ENCODE assay signal across 9 mouse cellular contexts in genomic region chr9:44288076-44288958, GRCm38 (mm10). TPM values are rescaled to one million over a fixed set of nuclear protein-coding genes. Genes with fewer than 3 reads are reported as not detected.
DNase-seq lines count a peak whose midpoint lies in the region; ATAC-seq lines count a peak whose summit lies in the region.
"Had no signal": no experiment of that assay in that cellular context is flagged by ENCODE, and none has a peak within 500 bp of the region (broad histone marks: within the 10 kb centered on the region; RNA-seq: fewer than 3 reads in every experiment).

TSS of gene Abcg4 (minus strand) at chr9:44288615.

- H3K9me3 ChIP-seq in kidney, embryonic 16.5 days (ENCODE audit: low read length), result no peaks in the 10 kb centered on the region
- H3K9me3 ChIP-seq in forebrain, embryonic 11.5 days (ENCODE audit: control insufficient read depth, low read length), result no peaks in the 10 kb centered on the region; the same call in 1 of the 2 replicates
- H3K9me3 ChIP-seq in neural tube, embryonic 14.5 days (ENCODE audit: control insufficient read depth, low read length), result no peaks in the 10 kb centered on the region

- H3K27ac ChIP-seq in kidney, embryonic 16.5 days (ENCODE audit: low read length), result no peak within 1 kb of the TSS
- 0 out of 2 replicates have a peak within 1 kb of the TSS, but pooled peaks have one; percentile 18 for H3K27ac ChIP-seq in forebrain, embryonic 11.5 days (ENCODE audit: low read depth, low read length)
- H3K27ac ChIP-seq in neural tube, embryonic 14.5 days (ENCODE audit: low read depth, low read length), result peak within 1 kb of the TSS; percentile 75

- H3K9ac ChIP-seq in kidney, embryonic 16.5 days (replicated peaks; ENCODE audit: low read length), result peak within 1 kb of the TSS; percentile 68
- H3K9ac ChIP-seq in forebrain, embryonic 11.5 days (ENCODE audit: low read length), result peak within 1 kb of the TSS; percentile 80
- H3K9ac ChIP-seq in neural tube, embryonic 14.5 days (replicated peaks; ENCODE audit: low read depth, low read length), result peak within 1 kb of the TSS; percentile 77

- peak; percentile 60 for ATAC-seq in kidney, embryonic 16.5 days (ENCODE audit: low FRiP score, low TSS enrichment)
- ATAC-seq in forebrain, embryonic 11.5 days (replicated peaks; ENCODE audit: low FRiP score), result peak; percentile 72
- peak; percentile 73 for ATAC-seq in neural tube, embryonic 14.5 days (ENCODE audit: low read depth)

- peaks cover 23% of the 10 kb centered on the region for H3K4me1 ChIP-seq in kidney, embryonic 16.5 days (ENCODE audit: insufficient read depth, low read length)
- peaks cover 12% of the 10 kb centered on the region for H3K4me1 ChIP-seq in forebrain, embryonic 11.5 days (replicated peaks; ENCODE audit: control insufficient read depth, insufficient read depth, low read length)
- peaks cover 19% of the 10 kb centered on the region for H3K4me1 ChIP-seq in neural tube, embryonic 14.5 days (ENCODE audit: control insufficient read depth, insufficient read depth, low read length)

- DNase-seq in kidney, adult 8-10 months, result no peak
- DNase-seq in c-Kit-positive CD71-positive TER-119-negative erythroid progenitor cells, embryonic 14.5 days (ENCODE audit: low read depth), result peak; percentile 85
- DNase-seq in forebrain, embryonic 11.5 days (ENCODE audit: low spot score), result peak; percentile 73
- DNase-seq in induced T-regulatory cell, adult 2 months (ENCODE audit: low read depth), result peak; percentile 54
- peak; percentile 88 for DNase-seq in liver
- DNase-seq in gastrocnemius, postnatal 14 days, result no peak

- H3K27me3 ChIP-seq in kidney, embryonic 16.5 days (ENCODE audit: insufficient read depth, low read length), result peaks cover 16% of the 10 kb centered on the region; the same call in 1 of the 2 replicates
- H3K27me3 ChIP-seq in forebrain, embryonic 11.5 days (ENCODE audit: control insufficient read depth, insufficient read depth, low read length), result no peaks in the 10 kb centered on the region
- no peaks in the 10 kb centered on the region for H3K27me3 ChIP-seq in neural tube, embryonic 14.5 days (ENCODE audit: control insufficient read depth, insufficient read depth, low read length)
- H3K27me3 ChIP-seq: CH12.LX had no signal

- intact Hi-C loops in gastrocnemius, postnatal 14 days (cut with DNase I; ENCODE audit: low total_unique reads), result no loop called here

- H3K4me2 ChIP-seq in kidney, embryonic 16.5 days (replicated peaks; ENCODE audit: low read depth, low read length), result peak within 1 kb of the TSS; percentile 99
- peak within 1 kb of the TSS; percentile 97 for H3K4me2 ChIP-seq in forebrain, embryonic 11.5 days (ENCODE audit: low read depth, low read length, severe bottlenecking)
- peak within 1 kb of the TSS; percentile 95 for H3K4me2 ChIP-seq in neural tube, embryonic 14.5 days (ENCODE audit: low read depth, low read length)

- peak within 1 kb of the TSS; percentile 66 for H3K4me3 ChIP-seq in kidney, embryonic 16.5 days (ENCODE audit: low read length)
- peak within 1 kb of the TSS; percentile 72 for H3K4me3 ChIP-seq in forebrain, embryonic 11.5 days (ENCODE audit: low read depth, low read length)
- peak within 1 kb of the TSS; percentile 71 for H3K4me3 ChIP-seq in neural tube, embryonic 14.5 days (ENCODE audit: low read depth, low read length)

- WGBS in kidney, embryonic 16.5 days, result 1% methylated on average over 33 of the region's 38 CpGs
- 1% methylated on average over 38 of the region's 38 CpGs for WGBS in forebrain, embryonic 11.5 days
- WGBS in neural tube, embryonic 14.5 days, result 2% methylated on average over 38 of the region's 38 CpGs

- H3K36me3 ChIP-seq in kidney, embryonic 16.5 days (ENCODE audit: insufficient read depth, low read length), result peaks cover 10% of the 10 kb centered on the region
- H3K36me3 ChIP-seq in forebrain, embryonic 11.5 days (ENCODE audit: control insufficient read depth, insufficient read depth, low read length), result no peaks in the 10 kb centered on the region
- H3K36me3 ChIP-seq in neural tube, embryonic 14.5 days (ENCODE audit: control insufficient read depth, insufficient read depth, low read length), result peaks cover 15% of the 10 kb centered on the region

RNA-seq across cellular contexts. Expression of gene Abcg4, which starts in this region (rescaled TPM):
- 2.8 TPM in 2 replicates for polyA plus RNA-seq in kidney, embryonic 16.5 days (2015; fragmentation: Nextera tagmentation; extraction: Ambion mirVana)
- 6.7 and 9.6 TPM in 2 replicates for polyA plus RNA-seq in forebrain, embryonic 11.5 days (2014; fragmentation: Nextera tagmentation; extraction: Ambion mirVana)
- 21.4 and 25.0 TPM in 2 replicates for polyA plus RNA-seq in neural tube, embryonic 14.5 days (2014; fragmentation: Nextera tagmentation; extraction: Ambion mirVana)
- total RNA-seq in gastrocnemius, postnatal 14 days (2021), result under 1 TPM; 0.58 to 0.94 TPM

Comparison
In these comparisons a context has a peak if more than half of its experiments do, and no peak if none do; other contexts are left out.
1. DNase-seq: peak in c-Kit-positive CD71-positive TER-119-negative erythroid progenitor cells, embryonic 14.5 days (single experiment), forebrain, embryonic 11.5 days (single experiment), induced T-regulatory cell, adult 2 months (single experiment) and liver (single experiment); none in kidney, adult 8-10 months (0 of 2) and gastrocnemius, postnatal 14 days (single experiment).
2. Peak in every context shown above with its lines, with median percentiles within 50 percentile points of each other: ATAC-seq, H3K4me2 ChIP-seq, H3K4me3 ChIP-seq and H3K9ac ChIP-seq.